Mouse (Mus musculus) G1E (cell line): ENCODE results near the gene Mrpl9. TPM values are rescaled to one million over a fixed set of nuclear protein-coding genes. Genes with fewer than 3 reads are reported as not detected.

Experiments
- ATAC-seq: 2 replicates; pipeline ENCODE4 v1.8.0; 2016; ENCODE audit warnings: mild to moderate bottlenecking; ENCODE audit not compliant: insufficient number of reproducible peaks, poor library complexity, low FRiP score, severe bottlenecking; ENCODE audit errors: extremely low read depth
- DNase-seq: peaks from one replicate; pipeline ENCODE4 v3.0.0; 2012; ENCODE audit warnings: low spot score
- H3K27me3 ChIP-seq: 2 replicates; pipeline ENCODE4 v1.6.1; 2012; ENCODE audit warnings: mild to moderate bottlenecking, low read length, inconsistent platforms; ENCODE audit not compliant: insufficient read depth
- H3K36me3 ChIP-seq: replicated peaks from 2 replicates; pipeline ENCODE3; 2012; ENCODE audit warnings: mild to moderate bottlenecking, inconsistent platforms
- H3K4me1 ChIP-seq: 2 replicates; pipeline ENCODE4 v1.6.1; 2012; ENCODE audit warnings: low read depth, low read length, inconsistent platforms, mixed read lengths; ENCODE audit not compliant: insufficient read depth
- H3K4me3 ChIP-seq: 2 replicates; pipeline ENCODE4 v1.5.1; 2012; ENCODE audit warnings: low read depth, mild to moderate bottlenecking, inconsistent platforms, low read length, moderate library complexity, mixed read lengths
- H3K9me3 ChIP-seq: replicated peaks from 2 replicates; pipeline ENCODE4 v1.6.1; 2012; ENCODE audit warnings: inconsistent platforms
- CTCF ChIP-seq: IDR thresholded peaks from 2 replicates; pipeline ENCODE4 v1.5.1; 2012; ENCODE audit warnings: low read depth, low read length, inconsistent platforms, mixed read lengths
- GATA1 ChIP-seq: IDR thresholded peaks from 2 replicates; pipeline ENCODE4 v1.6.1; 2012; ENCODE audit warnings: borderline replicate concordance, low read length, inconsistent platforms, mixed read lengths
- GATA2 ChIP-seq: IDR thresholded peaks from 2 replicates; pipeline ENCODE4 v1.6.1; 2012; ENCODE audit warnings: low read depth, low read length, inconsistent platforms, borderline replicate concordance
- POLR2AphosphoS5 ChIP-seq: IDR thresholded peaks from 2 replicates; pipeline ENCODE4 v1.6.1; 2012; ENCODE audit warnings: low read depth, low read length, inconsistent platforms; ENCODE audit not compliant: insufficient replicate concordance
- TAL1 ChIP-seq: conservative IDR thresholded peaks from 2 replicates; pipeline ENCODE4 v1.6.1; 2012; ENCODE audit warnings: low read depth, low read length, inconsistent platforms, mixed read lengths
- polyA plus RNA-seq: library from polyadenylated mRNA; stranded (reverse); fragments of >175 nt; gene quantifications from 2 replicates; pipeline ENCODE4 v1.2.3, GENCODE M21; 2012
- total RNA-seq, 2 experiments: library from RNA; stranded (forward) in 1 of 2; stranded (reverse) in 1 of 2; fragments of 200-1000 nt in 1 of 2; fragments of >200 nt in 1 of 2; fragmentation: Nextera tagmentation in 1 of 2; gene quantifications; 2 replicates each; pipeline ENCODE4 v1.2.3; 2014 to 2017

Gene Mrpl9
- total and polyA plus RNA-seq, 3 experiments, result 62.2 to 108 (median 89.5) TPM

DNA sequence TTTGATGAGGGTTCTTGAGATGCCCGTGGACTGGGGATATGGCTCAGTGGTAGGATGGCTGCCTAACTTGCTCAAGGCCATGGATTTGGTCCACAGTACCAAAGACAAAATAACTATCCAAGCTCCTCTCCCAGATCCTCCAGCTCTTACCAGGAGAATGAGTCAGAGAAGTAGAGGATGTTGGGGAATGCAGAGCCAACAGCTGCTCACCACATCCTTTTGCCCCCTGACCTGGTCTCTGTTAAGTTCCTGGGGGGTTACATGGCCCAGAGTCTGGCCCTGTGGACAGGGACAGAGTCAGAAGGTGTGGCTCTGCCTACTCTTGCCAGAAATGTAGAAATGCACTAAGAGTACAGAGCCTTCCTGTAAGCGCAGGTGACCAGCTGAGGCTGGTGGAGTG is 16.7 kb downstream of the Mrpl9 start:
- 0 out of 2 replicates have a peak, but pooled peaks cover 3% of the 10 kb centered on the region for H3K9me3 ChIP-seq
- H3K36me3 ChIP-seq, result peaks cover under 1% of the 10 kb centered on the region
- DNase-seq (no peak), ATAC-seq (no peak)
- no peak for TF ChIP-seq GATA2
- TF ChIP-seq CTCF, result no peak
- no peak for TF ChIP-seq POLR2AphosphoS5
- no peak for TF ChIP-seq GATA1
- TF ChIP-seq TAL1, result no peak
- peaks cover 10% of the 10 kb centered on the region; the same call in 1 of the 2 replicates for H3K27me3 ChIP-seq
- H3K4me1 ChIP-seq, result peaks cover 4% of the 10 kb centered on the region
- no peak overlapping the region for H3K4me3 ChIP-seq

DNA sequence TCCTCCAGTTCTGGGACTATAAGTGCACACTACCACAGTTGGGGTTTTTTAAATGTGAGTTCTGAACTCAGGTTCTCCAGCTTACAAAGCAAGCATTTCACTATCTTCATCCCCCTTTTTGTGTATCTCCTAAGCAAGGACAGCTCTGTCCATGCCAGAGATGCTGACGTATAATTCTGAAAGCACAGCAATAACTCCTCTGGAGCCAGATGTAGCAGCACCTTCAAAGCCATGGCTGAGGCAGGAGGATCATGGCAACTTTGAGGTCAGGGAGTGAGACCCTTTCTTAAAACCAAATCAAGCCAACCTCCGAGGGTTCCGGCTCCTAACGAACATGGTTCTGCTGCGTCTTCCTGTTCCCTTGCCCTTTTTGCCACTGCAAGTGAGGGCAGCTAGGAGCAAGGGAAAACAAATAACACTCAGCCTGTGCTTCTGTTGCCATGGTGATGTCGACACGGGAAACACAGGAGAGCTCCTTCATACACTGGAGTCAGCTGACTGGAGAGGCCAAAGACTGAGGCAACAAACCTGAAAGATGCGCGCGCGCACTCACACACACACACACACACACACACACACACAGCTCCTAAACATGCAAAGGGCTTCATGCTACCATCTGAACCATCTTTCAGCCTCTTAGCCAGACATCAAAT is 20.9 kb downstream of the Mrpl9 start:
- Histone ChIP-seq H3K9me3 (no peaks in the 10 kb centered on the region), H3K36me3 (no peaks in the 10 kb centered on the region), H3K27me3 (peaks cover 20% of the 10 kb centered on the region), H3K4me1 (no peaks in the 10 kb centered on the region), H3K4me3 (no peak overlapping the region)
- TF ChIP-seq GATA2 (no peak), CTCF (no peak), GATA1 (no peak), TAL1 (no peak), POLR2AphosphoS5 (no peak)
- DNase-seq, result no peak
- no peak for ATAC-seq

DNA sequence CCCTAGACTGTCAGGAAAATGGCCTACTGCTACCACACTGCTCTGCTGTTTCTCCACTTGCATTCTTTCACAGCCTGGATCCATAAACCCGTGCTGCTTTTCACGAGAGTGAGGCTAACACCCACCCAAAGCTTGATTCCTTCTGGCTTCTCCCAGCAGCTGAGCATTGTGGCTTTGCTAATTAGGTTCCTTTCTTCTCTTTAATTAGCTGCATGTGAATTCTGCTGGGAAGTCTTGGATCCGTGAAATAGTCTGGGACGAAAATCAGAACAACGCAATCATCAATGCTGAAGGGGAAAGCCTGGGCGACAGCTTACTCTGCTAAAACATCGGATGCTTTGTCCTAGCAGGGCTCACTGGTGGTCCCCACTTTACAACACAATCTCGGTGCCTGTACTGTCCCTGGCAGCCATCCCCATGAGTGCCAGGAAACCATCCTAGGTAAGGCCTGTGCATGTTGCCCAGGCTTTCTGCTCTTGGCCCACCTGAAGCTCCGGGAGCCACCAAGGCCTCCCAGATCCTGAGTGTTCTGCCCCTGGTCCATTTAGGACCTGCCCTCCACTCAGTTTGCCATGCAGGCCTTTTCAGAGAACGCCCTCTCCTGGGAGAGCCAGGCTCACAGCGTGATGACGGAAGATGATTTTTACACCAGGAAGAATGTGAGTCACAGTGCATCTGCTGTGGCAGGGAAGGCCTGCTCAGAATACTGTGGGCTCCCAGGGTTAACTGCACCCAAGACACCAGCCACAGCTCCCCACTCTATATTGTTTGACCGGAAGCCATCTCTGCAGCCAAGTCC is 22.7 kb downstream of the Mrpl9 start:
- Histone ChIP-seq H3K4me1 (no peaks in the 10 kb centered on the region), H3K36me3 (no peaks in the 10 kb centered on the region), H3K27me3 (peaks cover 20% of the 10 kb centered on the region), H3K9me3 (no peaks in the 10 kb centered on the region), H3K4me3 (no peak overlapping the region)
- TF ChIP-seq GATA1 (no peak), GATA2 (no peak)
- DNase-seq (no peak), ATAC-seq (no peak)

DNA sequence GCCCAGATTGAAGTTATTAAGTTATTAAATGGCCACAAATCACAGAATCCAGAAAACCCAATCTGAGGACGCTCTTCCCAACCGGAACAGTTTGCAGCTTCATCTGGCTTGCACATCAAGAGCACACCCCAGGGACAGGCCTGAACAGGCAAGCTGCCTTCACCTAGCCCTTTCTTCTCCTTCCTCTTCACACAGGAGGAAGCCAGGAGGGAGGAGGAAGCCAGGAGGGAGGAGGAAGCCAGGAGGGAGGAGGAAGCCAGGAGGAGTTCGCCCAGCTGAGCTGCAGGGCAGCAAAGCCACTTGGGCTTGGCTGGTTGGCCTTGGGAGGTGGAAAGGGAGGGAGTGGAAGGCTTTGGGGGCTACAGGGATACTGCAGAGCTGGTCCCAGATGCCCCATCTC is 25.8 kb downstream of the Mrpl9 start:
- ATAC-seq, result no peak
- TF ChIP-seq POLR2AphosphoS5 (no peak), GATA1 (no peak), CTCF (no peak), GATA2 (no peak), TAL1 (no peak)
- Histone ChIP-seq H3K9me3 (no peaks in the 10 kb centered on the region), H3K36me3 (no peaks in the 10 kb centered on the region), H3K27me3 (peaks cover 20% of the 10 kb centered on the region), H3K4me1 (no peaks in the 10 kb centered on the region), H3K4me3 (no peak overlapping the region)
- no peak for DNase-seq

DNA sequence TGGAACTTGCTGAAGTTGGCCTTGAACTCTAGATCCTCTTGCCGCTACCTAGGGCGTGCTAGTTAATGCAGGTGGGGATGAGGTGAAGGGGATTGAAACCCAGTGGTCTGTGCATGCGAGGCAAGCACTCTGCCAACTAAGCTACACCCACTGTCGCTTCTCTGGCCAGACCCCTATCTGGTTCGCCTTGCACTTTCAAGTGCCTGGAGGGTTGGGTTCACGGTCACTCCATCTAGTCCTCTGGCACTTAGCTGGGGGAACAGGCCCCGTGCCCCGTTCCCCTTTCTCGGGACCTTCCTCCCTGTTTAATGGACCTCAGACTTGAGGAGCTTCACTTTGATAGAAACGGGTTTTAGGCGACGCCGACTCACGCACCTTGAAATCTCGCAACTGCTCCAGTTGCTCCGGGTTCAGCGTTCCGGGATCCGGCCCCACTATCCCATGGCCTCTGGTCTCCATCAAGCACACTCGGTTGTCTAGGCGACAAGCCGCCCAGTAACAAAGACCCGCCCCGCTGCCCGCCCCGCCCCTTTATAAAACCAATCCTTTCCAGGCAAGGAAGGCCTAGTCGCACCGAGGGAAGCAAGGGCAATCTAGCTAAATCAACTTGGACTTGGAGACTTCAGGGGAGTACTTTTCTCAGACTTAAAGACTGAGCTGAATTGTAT is 29.5 kb downstream of the Mrpl9 start:
- ATAC-seq (no peak), DNase-seq (no peak)

DNA sequence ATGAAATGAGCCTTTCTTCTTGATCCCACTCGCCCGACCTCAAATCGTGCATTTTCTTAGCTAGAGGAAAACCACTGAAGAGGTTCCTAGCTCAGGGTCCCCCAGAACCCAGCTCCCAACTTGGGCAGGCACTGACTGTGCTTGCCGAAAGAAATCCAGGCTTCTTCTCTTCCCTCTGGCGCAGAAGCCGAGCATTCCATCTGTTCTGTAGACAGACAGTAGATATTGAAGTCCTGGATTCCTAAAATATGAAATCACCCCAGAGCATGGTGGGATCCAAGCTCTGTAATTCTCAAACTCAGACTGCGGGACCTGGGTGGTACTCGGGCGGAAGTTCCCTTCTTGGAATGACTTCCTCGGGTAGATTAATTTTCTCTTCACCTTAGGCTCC is 30.0 kb downstream of the Mrpl9 start:
- H3K4me3 ChIP-seq, result no peak overlapping the region
- H3K4me1 ChIP-seq, result no peaks in the 10 kb centered on the region
- ATAC-seq (no peak), DNase-seq (no peak)
- TF ChIP-seq POLR2AphosphoS5, result no peak
- no peak for TF ChIP-seq TAL1
- no peak for TF ChIP-seq CTCF
- no peaks in the 10 kb centered on the region for H3K36me3 ChIP-seq
- peaks cover 16% of the 10 kb centered on the region for H3K27me3 ChIP-seq
- H3K9me3 ChIP-seq, result no peaks in the 10 kb centered on the region

More for the DNA sequence above, 29.5 kb downstream of the Mrpl9 start:
- Histone ChIP-seq H3K36me3 (no peaks in the 10 kb centered on the region), H3K9me3 (no peaks in the 10 kb centered on the region), H3K4me1 (no peaks in the 10 kb centered on the region), H3K4me3 (no peak overlapping the region), H3K27me3 (peaks cover 19% of the 10 kb centered on the region)
- TF ChIP-seq TAL1 (no peak), GATA2 (no peak), GATA1 (no peak), POLR2AphosphoS5 (no peak), CTCF (no peak)
